Mouse (Mus musculus): Measurements from ENCODE around the gene Lmntd1. TPM values are rescaled to one million over a fixed set of nuclear protein-coding genes. Genes with fewer than 3 reads are reported as not detected.

The Lmntd1 gene
- polyA plus RNA-seq, 1 experiment from 2014 or later = 0.21 TPM

DNA sequence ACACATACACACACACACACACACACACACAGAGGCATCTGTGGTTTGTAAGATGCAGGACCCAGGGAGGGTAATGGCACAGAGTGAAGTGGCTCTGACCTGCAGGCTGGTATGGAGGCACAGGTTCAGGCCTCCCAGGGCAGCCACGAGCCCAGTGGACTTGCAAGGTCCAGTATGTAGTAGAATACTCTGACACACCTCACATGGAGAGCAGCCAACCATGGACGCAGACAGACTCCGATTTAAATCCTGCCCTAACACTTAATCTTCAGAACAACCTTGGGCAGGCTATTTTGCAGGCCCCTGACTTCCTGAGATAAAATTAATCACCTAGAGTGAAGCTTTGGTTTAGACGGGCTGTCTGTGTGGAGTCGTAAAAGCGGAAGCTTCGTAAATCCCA, 20.1 kb downstream of the Lmntd1 start:
- Histone ChIP-seq H3K27me3 (ENCODE audit: control insufficient read depth, insufficient read depth, low read length) (no peaks in the 10 kb centered on the region), H3K36me3 (ENCODE audit: control insufficient read depth, insufficient read depth, low read length) (no peaks in the 10 kb centered on the region), H3K27ac (ENCODE audit: low read depth, low read length) (no peak overlapping the region), H3K9me3 (ENCODE audit: control insufficient read depth, low read length) (no peaks in the 10 kb centered on the region), H3K4me3 (ENCODE audit: low read depth, low read length) (no peak overlapping the region), H3K9ac (ENCODE audit: low read length) (no peak overlapping the region), H3K4me1 (ENCODE audit: control insufficient read depth, insufficient read depth, low read length) (peaks cover 12% of the 10 kb centered on the region; the same call in 1 of the 2 replicates), H3K4me2 (ENCODE audit: low read depth) (no peak overlapping the region)
- DNase-seq (ENCODE audit: low spot score) (no peak), ATAC-seq (ENCODE audit: insufficient read depth, low FRiP score, low TSS enrichment) (no peak)
- 63% methylated on average over 7 of the region's 7 CpGs for WGBS

DNA sequence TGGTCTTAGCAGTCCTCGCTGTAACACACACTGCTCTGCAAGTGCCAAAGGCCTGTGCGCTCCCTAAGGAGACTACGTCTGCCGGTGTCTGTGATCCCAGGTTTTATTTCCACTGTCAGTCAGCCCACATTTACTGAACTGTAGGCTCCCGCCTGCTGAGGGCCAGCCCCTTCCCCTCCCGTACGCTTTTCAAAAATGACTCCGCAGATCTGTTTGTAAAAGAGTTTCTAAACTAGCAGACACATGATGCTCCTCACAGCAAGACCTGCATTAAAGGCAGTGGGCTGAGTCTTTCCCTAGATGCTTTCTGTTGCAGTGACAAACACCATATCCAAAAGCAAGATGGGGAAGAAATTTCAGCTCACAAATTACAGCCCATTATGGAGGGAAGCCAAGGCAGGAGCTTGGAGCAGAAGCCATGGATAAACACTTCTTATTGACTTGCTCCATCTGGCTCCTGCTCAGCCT, 21.6 kb downstream of the Lmntd1 start:
- no peaks in the 10 kb centered on the region for H3K36me3 ChIP-seq (ENCODE audit: control insufficient read depth, insufficient read depth, low read length)
- peaks cover 11% of the 10 kb centered on the region; the same call in 1 of the 2 replicates for H3K4me1 ChIP-seq (ENCODE audit: control insufficient read depth, insufficient read depth, low read length)
- no peaks in the 10 kb centered on the region for H3K9me3 ChIP-seq (ENCODE audit: control insufficient read depth, low read length)
- no peak overlapping the region for H3K4me2 ChIP-seq (ENCODE audit: low read depth)
- no peaks in the 10 kb centered on the region for H3K27me3 ChIP-seq (ENCODE audit: control insufficient read depth, insufficient read depth, low read length)
- 44% methylated on average over 8 of the region's 8 CpGs for WGBS
- ATAC-seq (ENCODE audit: insufficient read depth, low FRiP score, low TSS enrichment) (no peak), DNase-seq (ENCODE audit: low spot score) (no peak)
- no peak overlapping the region for H3K4me3 ChIP-seq (ENCODE audit: low read depth, low read length)
- no peak overlapping the region for H3K27ac ChIP-seq (ENCODE audit: low read depth, low read length)
- no peak overlapping the region for H3K9ac ChIP-seq (ENCODE audit: low read length)

DNA sequence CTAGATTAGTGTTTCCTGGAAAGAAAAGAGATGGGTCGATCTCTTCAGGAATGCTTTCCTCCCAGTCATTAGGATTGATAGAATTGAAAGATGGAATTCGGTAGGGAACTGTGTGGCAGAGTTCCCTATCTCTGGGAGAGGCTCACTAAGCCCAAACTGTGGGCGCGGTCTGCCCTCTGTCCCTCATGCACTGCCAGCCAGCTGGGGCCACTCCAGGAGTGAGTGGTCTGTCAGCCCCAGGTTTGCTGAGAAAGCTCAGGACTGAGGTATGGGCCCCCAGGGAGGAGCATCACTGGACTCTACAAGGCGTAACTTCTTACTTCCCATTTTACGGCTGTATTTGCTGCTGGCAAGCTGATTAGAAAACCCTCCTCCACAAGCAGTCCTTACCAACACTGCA, 22.1 kb downstream of the Lmntd1 start:
- WGBS = 68% methylated on average over 6 of the region's 6 CpGs
- no peak for DNase-seq (ENCODE audit: low spot score)
- no peak overlapping the region for H3K4me2 ChIP-seq (ENCODE audit: low read depth)
- no peaks in the 10 kb centered on the region for H3K27me3 ChIP-seq (ENCODE audit: control insufficient read depth, insufficient read depth, low read length)
- no peaks in the 10 kb centered on the region for H3K36me3 ChIP-seq (ENCODE audit: control insufficient read depth, insufficient read depth, low read length)
- no peak overlapping the region for H3K27ac ChIP-seq (ENCODE audit: low read depth, low read length)
- no peaks in the 10 kb centered on the region for H3K9me3 ChIP-seq (ENCODE audit: control insufficient read depth, low read length)
- ATAC-seq (ENCODE audit: insufficient read depth, low FRiP score, low TSS enrichment) = no peak
- H3K4me3 ChIP-seq (ENCODE audit: low read depth, low read length) = no peak overlapping the region
- H3K9ac ChIP-seq (ENCODE audit: low read length) = no peak overlapping the region
- peaks cover 11% of the 10 kb centered on the region; the same call in 1 of the 2 replicates for H3K4me1 ChIP-seq (ENCODE audit: control insufficient read depth, insufficient read depth, low read length)

DNA sequence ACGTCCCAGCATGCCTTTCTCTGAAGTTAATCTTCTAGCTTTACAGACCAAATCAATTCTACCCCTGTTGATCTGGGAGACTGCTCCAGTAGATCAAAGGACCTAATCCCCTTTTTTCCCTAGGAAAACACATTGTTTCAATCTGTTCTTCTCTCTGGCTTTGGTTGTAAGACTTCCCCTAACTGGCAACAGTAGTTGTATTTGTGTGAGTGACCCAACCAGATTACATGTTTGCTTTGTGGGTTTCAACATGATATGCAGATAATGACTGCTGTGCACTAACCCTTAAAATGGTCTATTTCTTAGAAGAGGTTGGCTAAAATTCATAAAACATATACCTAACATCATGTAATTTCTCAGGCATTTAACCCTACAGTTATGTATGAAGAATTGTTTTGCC, 22.5 kb downstream of the Lmntd1 start:
- no peaks in the 10 kb centered on the region for H3K27me3 ChIP-seq (ENCODE audit: control insufficient read depth, insufficient read depth, low read length)
- H3K36me3 ChIP-seq (ENCODE audit: control insufficient read depth, insufficient read depth, low read length) = no peaks in the 10 kb centered on the region
- H3K4me2 ChIP-seq (ENCODE audit: low read depth) = no peak overlapping the region
- H3K27ac ChIP-seq (ENCODE audit: low read depth, low read length) = no peak overlapping the region
- H3K4me1 ChIP-seq (ENCODE audit: control insufficient read depth, insufficient read depth, low read length) = peaks cover 11% of the 10 kb centered on the region; the same call in 1 of the 2 replicates
- no peak for ATAC-seq (ENCODE audit: insufficient read depth, low FRiP score, low TSS enrichment)
- H3K4me3 ChIP-seq (ENCODE audit: low read depth, low read length) = no peak overlapping the region
- WGBS = 77% methylated on average over 1 of the region's 1 CpGs
- H3K9ac ChIP-seq (ENCODE audit: low read length) = no peak overlapping the region
- no peaks in the 10 kb centered on the region for H3K9me3 ChIP-seq (ENCODE audit: control insufficient read depth, low read length)
- no peak for DNase-seq (ENCODE audit: low spot score)

DNA sequence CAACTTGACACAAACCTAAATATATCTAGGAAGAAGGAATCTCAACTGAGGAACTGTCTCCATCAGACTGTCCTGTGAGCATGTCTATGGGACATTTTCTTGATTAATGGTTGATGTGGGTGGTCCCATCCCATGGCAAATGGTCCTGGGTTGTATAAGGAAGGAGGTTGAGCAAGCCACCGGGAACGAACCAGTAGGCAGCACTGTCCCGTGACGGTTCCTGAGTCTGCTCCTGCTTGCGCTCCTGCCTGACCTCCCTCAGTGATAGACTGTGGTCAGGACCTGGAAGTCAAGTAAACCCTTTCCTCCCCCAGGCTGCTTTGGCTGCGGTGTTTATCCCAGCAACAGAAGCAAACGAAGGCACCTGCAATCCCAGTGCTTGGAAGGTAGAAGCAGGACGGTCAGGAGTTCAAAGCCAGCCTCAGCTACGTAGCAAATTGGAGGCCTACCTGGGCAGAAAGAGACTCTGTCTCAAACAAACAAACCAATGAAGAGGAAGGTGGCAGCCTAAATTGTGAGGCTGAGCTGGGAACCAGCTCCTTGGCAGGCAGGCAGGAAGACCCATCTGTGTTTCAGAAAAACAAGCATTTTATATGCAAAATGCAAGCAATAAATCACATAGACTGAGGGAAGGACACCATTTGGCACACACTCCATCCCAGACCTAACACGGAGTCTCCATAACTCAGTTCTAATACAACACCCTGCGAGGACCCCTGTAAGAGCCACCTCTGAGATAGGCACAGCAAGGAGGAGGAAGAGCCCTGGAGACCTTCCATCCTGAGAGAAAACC, 23.4 kb downstream of the Lmntd1 start:
- no peaks in the 10 kb centered on the region for H3K27me3 ChIP-seq (ENCODE audit: control insufficient read depth, insufficient read depth, low read length)
- DNase-seq (ENCODE audit: low spot score) (no peak), ATAC-seq (ENCODE audit: insufficient read depth, low FRiP score, low TSS enrichment) (no peak)
- no peak overlapping the region for H3K4me3 ChIP-seq (ENCODE audit: low read depth, low read length)
- no peaks in the 10 kb centered on the region for H3K36me3 ChIP-seq (ENCODE audit: control insufficient read depth, insufficient read depth, low read length)
- H3K9ac ChIP-seq (ENCODE audit: low read length) = no peak overlapping the region
- no peak overlapping the region for H3K4me2 ChIP-seq (ENCODE audit: low read depth)
- peaks cover 11% of the 10 kb centered on the region; the same call in 1 of the 2 replicates for H3K4me1 ChIP-seq (ENCODE audit: control insufficient read depth, insufficient read depth, low read length)
- 79% methylated on average over 11 of the region's 11 CpGs for WGBS
- no peaks in the 10 kb centered on the region for H3K9me3 ChIP-seq (ENCODE audit: control insufficient read depth, low read length)
- no peak overlapping the region for H3K27ac ChIP-seq (ENCODE audit: low read depth, low read length)

DNA sequence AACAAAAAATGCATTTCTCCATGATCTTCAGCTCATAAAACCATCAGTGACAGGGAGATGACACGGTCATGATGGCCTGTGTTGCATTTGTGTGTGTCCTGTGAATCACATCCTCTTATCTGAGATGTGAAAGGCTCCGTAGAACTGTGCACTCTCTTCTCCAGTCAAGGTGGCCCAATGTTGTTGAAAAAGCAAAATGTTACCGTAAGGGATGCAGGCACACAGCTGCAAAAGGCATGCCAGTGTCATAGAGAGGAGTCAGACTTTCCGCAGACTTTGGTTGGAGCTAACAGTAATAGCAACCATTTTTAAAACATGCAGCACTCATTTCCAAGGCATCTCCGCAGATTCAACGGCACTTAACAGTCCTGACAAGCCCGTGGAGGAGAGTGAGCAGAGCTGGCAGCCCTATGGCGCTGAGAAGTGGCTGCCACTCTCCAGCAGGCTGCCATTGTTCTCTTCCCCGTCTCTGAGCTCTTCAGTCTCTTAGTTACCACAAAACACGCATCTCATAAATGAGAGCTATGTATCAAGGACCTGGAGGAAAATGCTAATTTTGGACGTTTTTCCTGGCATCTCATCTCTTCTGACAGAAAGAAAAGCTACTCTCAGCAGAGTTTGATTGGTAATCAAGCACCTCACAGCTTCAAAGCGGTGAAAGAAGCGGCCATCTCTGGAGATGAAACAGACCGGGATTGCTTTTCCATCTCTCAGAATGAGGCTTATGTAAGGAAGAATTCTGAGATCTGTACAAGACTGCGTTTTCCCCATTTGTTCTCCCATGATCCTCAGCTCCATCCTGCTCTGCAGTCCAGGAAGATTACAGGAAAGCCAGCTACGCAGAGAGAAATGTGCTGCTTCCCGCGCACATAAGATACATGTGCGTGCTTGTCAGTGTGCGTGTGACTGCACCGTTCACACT, 28.8 kb downstream of the Lmntd1 start:
- DNase-seq (ENCODE audit: low spot score) (no peak), ATAC-seq (ENCODE audit: insufficient read depth, low FRiP score, low TSS enrichment) (no peak)
- Histone ChIP-seq H3K4me2 (ENCODE audit: low read depth) (no peak overlapping the region), H3K9ac (ENCODE audit: low read length) (no peak overlapping the region), H3K9me3 (ENCODE audit: control insufficient read depth, low read length) (no peaks in the 10 kb centered on the region), H3K27me3 (ENCODE audit: control insufficient read depth, insufficient read depth, low read length) (no peaks in the 10 kb centered on the region), H3K27ac (ENCODE audit: low read depth, low read length) (no peak overlapping the region), H3K4me1 (ENCODE audit: control insufficient read depth, insufficient read depth, low read length) (no peaks in the 10 kb centered on the region; the same call in 1 of the 2 replicates), H3K36me3 (ENCODE audit: control insufficient read depth, insufficient read depth, low read length) (no peaks in the 10 kb centered on the region), H3K4me3 (ENCODE audit: low read depth, low read length) (no peak overlapping the region)
- WGBS = 82% methylated on average over 21 of the region's 21 CpGs

DNA sequence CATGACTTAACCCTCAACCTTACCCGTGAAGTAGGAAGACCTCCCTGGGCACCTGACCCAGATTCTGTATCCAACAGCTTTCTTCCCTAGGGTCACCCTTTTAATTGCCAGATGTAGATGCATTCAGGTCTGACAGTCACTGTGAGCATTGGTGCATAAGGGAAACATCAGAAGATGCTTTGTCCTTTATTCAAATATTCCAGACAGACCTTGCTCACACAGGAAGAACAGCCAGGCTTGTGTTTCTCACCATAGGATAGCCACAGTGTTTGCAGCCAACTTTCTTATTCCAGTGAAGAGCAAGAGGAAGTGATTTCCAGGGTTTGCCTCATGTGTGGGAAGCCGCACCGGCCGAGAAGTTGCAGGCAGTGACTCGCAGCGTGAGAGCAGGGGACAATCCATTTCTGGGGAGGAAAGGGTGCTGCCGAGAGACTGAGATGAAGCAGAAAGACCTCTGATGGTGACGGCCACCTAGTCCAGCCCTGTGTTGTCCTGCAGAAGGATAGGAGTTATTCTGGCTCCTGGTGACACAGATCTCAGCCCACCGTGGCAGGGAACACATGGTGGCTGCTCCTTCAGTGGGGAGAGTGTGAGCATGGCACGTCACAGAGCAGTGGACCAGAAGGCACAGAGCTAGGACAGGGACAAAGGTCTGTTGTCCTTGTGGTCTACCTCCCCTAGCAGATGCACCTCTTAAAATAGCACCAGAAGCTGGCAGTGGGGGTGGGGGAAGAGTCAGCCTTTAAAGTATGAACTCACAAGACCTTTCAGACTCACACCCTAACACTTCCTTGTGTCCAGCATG, 32.6 kb downstream of the Lmntd1 start:
- no peak overlapping the region for H3K9ac ChIP-seq (ENCODE audit: low read length)
- no peak for ATAC-seq (ENCODE audit: insufficient read depth, low FRiP score, low TSS enrichment)
- no peaks in the 10 kb centered on the region for H3K9me3 ChIP-seq (ENCODE audit: control insufficient read depth, low read length)
- H3K4me2 ChIP-seq (ENCODE audit: low read depth) = no peak overlapping the region
- no peak overlapping the region for H3K4me3 ChIP-seq (ENCODE audit: low read depth, low read length)
- 72% methylated on average over 10 of the region's 10 CpGs for WGBS
- no peaks in the 10 kb centered on the region for H3K36me3 ChIP-seq (ENCODE audit: control insufficient read depth, insufficient read depth, low read length)
- no peak overlapping the region for H3K27ac ChIP-seq (ENCODE audit: low read depth, low read length)
- H3K27me3 ChIP-seq (ENCODE audit: control insufficient read depth, insufficient read depth, low read length) = no peaks in the 10 kb centered on the region
- no peak for DNase-seq (ENCODE audit: low spot score)
- peaks cover 3% of the 10 kb centered on the region for H3K4me1 ChIP-seq (ENCODE audit: control insufficient read depth, insufficient read depth, low read length)

DNA sequence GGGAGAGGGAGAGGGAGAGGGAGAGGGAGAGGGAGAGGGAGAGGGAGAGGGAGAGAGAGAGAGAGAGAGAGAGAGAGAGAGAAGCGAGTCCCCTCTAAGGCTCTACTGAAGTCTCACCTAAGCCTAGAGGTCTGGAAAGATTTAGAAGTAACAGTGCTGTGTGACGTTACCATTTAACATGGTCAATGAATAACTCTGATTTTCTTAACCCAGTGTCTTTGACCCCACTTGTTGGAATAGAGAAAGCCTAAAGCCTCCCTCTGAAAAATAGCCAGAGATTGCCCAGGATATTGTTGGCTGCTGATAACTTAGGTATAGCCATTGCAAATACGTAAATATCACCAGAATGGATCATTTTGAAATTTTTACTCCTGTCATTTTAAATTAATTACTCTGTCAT, 34.4 kb downstream of the Lmntd1 start:
- H3K9ac ChIP-seq (ENCODE audit: low read length) = no peak overlapping the region
- peaks cover 3% of the 10 kb centered on the region for H3K4me1 ChIP-seq (ENCODE audit: control insufficient read depth, insufficient read depth, low read length)
- WGBS = 72% methylated on average over 3 of the region's 3 CpGs
- H3K9me3 ChIP-seq (ENCODE audit: control insufficient read depth, low read length) = no peaks in the 10 kb centered on the region
- no peak overlapping the region for H3K4me3 ChIP-seq (ENCODE audit: low read depth, low read length)
- H3K27ac ChIP-seq (ENCODE audit: low read depth, low read length) = no peak overlapping the region
- no peaks in the 10 kb centered on the region for H3K36me3 ChIP-seq (ENCODE audit: control insufficient read depth, insufficient read depth, low read length)
- ATAC-seq (ENCODE audit: insufficient read depth, low FRiP score, low TSS enrichment) (no peak), DNase-seq (ENCODE audit: low spot score) (no peak)
- no peak overlapping the region for H3K4me2 ChIP-seq (ENCODE audit: low read depth)
- no peaks in the 10 kb centered on the region for H3K27me3 ChIP-seq (ENCODE audit: control insufficient read depth, insufficient read depth, low read length)
